Mouse (Mus musculus) yolk sac, embryonic 10.5 days (tissue): ENCODE measurements at regions not wholly inside any gene's neighbourhood (a gene's known extent, or its start where the extent isn't known, plus 50 kb on each side); places are given as distances from the start of the nearest gene placed in this dataset.

ENCODE experiments used
- DNase-seq: peaks from one replicate; pipeline ENCODE4 v3.0.0-alpha.2; 2017; ENCODE audit warnings: low spot score

DNA sequence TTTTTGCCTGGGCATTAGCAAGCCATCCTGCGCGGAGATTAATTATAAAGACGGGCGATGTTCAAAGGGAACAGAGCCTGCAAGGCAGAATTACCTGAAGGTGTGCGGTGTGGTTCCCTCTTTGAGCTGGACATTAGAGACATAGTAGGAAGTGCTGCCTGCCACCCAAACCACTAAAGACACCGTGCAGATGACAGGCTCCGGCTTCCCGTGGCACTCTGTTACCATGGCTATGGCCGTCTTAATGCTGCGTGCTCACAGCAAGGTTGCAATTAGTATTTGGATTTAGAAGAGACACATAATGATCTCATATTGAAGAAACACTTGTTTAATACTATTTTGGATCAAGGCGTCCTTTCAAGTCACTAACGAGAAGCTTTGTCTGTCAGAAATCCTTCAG, 95.0 kb upstream of the Sox5 start:
- no peak for DNase-seq

DNA sequence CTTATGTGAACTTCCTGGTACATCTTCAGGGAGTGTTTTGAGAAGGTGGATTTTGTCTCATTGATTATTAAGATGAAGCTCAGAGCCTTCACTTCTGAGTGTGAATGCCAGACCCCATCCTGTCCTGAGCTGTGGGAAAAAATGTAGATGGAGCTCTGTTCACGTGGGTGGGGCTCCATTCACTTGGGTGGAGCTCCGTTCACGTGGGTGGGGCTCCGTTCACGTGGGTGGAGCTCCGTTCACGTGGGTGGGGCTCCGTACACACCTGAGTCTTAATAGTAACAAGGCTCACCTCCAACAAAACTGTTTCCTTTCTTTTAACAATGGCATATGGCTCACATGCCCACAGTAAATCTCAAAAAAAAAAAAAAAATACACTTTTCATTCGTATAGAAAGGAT, 94.1 kb upstream of the Sox5 start:
- DNase-seq, result no peak

DNA sequence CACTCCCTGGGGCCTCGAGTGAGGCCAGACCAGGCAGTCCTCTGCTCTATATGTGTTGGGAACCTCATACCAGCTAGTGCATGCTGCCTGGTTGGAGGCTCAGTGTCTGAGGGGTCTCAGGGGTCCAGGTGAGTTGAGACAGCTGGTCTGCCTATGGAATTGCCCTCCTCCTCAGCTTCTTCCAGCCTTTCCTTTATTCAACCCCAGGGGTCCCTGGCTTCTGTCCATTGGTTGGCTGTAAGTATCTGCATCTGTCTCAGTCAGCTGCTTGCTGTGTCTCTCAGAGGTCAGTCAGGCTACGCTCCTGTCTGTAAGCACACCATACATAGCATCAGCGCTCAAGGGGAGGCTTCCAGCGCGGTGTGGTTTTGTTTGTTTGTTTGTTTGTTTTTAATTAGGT, 92.5 kb upstream of the Sox5 start:
- no peak for DNase-seq

DNA sequence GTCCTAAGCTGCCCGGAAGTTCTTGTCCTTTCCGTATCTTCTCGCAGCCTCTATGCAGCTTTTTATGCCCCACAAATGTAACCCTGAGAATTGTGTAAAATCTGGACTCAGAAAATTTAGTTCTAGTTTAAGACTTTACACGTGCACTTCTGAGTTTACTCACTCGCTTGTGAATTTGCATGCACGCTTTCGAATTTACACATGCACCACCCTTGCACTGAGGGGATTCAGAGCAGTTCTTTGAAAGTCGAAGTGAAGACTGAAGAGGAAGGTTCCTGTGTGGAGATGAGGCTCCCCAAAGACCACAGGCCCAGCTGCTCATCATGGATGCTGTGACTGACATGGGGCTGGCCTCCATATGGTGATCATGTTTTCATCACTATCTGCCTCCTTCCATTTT, 89.2 kb upstream of the Sox5 start:
- no peak for DNase-seq

DNA sequence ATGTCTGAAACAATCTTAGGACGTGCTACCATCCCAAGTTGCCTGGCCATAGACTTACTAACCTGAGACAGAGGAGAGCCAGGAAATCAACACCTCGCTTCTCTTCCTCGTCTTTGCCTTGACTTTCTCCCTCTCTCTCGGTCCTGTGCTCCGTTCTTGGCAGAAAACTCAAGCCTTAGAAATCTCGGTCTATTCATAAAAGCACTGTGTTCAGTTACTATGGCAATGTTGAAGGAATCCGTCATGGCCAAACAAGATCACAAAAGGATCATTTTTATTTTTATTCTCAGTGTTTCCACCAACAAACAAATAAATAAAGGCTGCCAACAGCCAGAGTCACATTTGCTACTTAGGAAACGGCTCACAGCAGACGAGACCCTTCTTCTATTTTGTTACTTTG, 85.6 kb upstream of the Sox5 start:
- no peak for DNase-seq

DNA sequence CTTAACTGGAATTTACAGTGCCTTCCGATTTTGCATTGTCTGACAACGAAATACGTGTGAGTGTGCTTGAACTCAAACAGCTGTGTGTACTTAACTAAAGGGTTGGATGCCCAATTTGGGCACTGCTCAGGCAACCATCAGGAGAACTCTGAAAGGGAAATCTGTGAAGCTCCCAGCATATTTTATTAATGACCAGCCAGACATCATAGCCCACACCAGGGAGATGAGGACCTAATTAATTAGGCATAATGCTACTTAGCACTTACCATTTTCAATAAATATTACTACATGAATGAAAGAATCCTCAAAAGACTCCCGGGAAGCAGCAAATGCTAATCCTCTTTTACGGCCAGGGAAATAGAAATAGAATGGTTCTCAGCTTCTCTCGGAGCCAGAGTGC, 82.2 kb upstream of the Sox5 start:
- no peak for DNase-seq

DNA sequence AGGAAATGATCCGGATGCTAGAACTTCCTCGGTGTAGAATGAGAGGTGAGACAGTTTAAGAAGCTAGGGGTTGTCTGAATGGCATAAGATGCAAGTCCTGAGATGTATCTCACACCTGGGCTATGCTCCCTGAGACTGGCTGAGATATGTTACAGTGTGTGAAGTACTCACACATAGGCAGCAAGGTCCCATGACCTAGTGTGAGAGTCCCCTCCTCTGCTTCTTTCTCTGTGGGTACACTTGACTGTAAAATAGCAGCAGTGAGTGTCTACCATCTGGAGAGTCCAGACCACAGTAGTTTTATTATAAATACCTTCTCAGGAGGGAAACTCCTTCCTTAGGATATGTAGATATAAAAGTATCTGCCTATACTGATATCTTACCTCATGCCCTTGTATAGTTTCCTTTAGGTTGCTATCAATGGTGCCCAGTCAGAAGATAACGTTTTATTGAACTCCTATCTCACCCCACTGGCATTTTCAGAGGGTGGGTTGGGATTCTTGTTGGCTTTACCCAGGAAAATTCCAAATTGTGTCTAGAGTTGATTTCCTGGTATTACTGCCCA, 81.7 kb upstream of the Sox5 start:
- DNase-seq, result no peak

DNA sequence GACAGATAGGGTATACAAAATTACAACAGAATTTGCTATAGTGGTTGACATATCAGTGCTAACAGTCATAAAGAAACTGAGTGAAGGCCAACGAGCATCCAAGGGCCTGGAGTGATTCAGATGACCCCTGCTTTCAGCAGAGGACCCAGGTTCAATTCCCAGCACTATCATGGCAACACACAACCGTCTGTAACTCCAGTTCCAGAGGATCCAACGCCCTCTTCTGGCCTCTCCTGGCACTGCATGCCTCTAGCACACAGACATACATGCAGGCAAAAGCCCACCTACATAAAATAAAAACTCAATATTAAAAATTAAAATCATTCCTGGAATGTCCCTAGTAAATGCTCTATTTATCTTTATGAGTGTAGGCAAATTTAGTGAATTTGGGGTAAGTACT, 59.7 kb upstream of the Sox5 start:
- no peak for DNase-seq

DNA sequence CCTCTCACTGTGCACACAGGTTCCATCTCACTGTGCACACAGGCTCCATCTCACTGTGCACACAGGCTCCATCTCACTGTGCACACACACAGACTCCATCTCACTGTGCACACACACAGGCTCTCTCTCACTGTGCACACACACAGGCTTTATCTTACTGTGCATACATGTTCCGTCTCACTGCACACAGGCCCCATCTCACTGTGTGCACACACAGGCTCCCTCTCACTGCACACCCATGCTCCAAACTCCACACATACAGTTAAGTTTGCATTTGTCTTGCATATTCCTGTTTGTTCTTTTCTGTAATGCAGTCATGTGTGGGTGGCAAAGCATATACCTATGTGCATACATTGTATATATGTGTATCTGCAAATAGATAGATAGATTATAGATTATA, 57.6 kb upstream of the Sox5 start:
- no peak for DNase-seq

DNA sequence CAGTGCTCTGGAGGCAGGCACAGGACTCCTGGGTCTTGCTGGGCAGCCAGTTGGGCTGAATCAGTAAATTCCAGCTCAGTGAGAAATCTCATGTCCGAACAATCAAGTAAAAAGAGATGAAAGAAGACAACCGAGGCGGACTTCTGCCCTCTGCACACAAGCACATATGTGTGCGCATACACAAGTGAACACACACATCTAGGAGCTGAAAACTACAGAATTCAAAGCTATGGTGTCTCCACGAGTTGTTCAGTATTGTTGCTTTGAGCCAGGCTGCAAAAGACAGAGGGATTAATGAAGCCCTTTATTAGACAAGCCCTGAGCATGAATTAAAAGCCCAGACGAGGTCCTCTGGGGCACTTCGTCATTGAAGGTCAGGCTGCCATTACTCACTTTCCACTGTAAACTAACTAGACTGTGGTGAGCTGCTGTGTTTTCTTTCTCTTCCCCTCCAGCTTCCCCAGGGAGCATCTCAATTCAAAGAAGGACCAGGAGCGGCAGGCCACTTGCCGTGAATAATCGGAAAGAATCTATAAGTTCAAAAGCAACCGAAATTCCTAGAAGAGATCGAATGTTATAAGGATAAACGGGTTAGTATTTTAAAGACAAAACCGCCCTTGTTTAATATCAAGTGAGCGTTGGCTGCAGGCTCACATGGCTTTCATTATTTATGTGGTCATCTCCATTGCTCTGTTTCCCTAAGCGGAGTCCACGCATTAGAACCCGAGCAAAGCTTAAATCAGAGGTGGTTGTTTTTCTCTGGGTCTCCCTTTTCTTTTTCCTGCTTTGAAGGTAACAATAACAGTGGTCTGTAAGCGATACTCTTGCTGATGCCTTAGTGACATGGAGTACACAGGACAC, 52.8 kb upstream of the Sox5 start:
- no peak for DNase-seq
